Mouse (Mus musculus): ENCODE results near the gene Rnf130.

- TF ChIP-seq CTCF (IDR thresholded peaks at IDR 0.05; ENCODE audit: borderline replicate concordance, insufficient read depth, low read length) (no peak), POLR2A (IDR thresholded peaks at IDR 0.05; ENCODE audit: low read depth, low read length) (no peak)
These were observed 30.6 kb upstream of the Rnf130 start for GRCm38 (mm10) chr11:49994536-49994935.

Measured in embryonic fibroblast, embryonic 13.5 days (primary cell).